Mouse (Mus musculus) embryonic fibroblast, embryonic 13.5 days (primary cell): ENCODE results near the gene Sptlc3. TPM values are rescaled to one million over a fixed set of nuclear protein-coding genes. Genes with fewer than 3 reads are reported as not detected.

Experiments
- H3K27ac ChIP-seq: 2 replicates; pipeline ENCODE4 v1.5.1; 2012; ENCODE audit warnings: low read length, control low read depth, inconsistent platforms; ENCODE audit not compliant: insufficient read depth
- H3K4me1 ChIP-seq: 2 replicates; pipeline ENCODE4 v1.6.1; 2011; ENCODE audit warnings: low read length; ENCODE audit not compliant: control insufficient read depth, insufficient read depth
- H3K4me3 ChIP-seq: 2 replicates; pipeline ENCODE4 v1.5.1; 2011; ENCODE audit warnings: mild to moderate bottlenecking, control low read depth, low read length; ENCODE audit not compliant: insufficient read depth
- CTCF ChIP-seq: IDR thresholded peaks from 2 replicates; pipeline ENCODE4 v1.5.1; 2011; ENCODE audit warnings: mild to moderate bottlenecking, control low read depth, low read length, moderate library complexity, borderline replicate concordance; ENCODE audit not compliant: insufficient read depth
- POLR2A ChIP-seq: IDR thresholded peaks from 2 replicates; pipeline ENCODE4 v1.6.1; 2011; ENCODE audit warnings: low read depth, mild to moderate bottlenecking, control low read depth, low read length, moderate library complexity
- polyA plus RNA-seq: library from polyadenylated mRNA; stranded (reverse); fragments of >200 nt; gene quantifications from 2 replicates; pipeline ENCODE4 v1.2.4, GENCODE M21; 2011; ENCODE audit warnings: low read depth; ENCODE audit not compliant: missing spikeins, insufficient read length

Gene Sptlc3
- polyA plus RNA-seq, 1 experiment: not detected

DNA sequence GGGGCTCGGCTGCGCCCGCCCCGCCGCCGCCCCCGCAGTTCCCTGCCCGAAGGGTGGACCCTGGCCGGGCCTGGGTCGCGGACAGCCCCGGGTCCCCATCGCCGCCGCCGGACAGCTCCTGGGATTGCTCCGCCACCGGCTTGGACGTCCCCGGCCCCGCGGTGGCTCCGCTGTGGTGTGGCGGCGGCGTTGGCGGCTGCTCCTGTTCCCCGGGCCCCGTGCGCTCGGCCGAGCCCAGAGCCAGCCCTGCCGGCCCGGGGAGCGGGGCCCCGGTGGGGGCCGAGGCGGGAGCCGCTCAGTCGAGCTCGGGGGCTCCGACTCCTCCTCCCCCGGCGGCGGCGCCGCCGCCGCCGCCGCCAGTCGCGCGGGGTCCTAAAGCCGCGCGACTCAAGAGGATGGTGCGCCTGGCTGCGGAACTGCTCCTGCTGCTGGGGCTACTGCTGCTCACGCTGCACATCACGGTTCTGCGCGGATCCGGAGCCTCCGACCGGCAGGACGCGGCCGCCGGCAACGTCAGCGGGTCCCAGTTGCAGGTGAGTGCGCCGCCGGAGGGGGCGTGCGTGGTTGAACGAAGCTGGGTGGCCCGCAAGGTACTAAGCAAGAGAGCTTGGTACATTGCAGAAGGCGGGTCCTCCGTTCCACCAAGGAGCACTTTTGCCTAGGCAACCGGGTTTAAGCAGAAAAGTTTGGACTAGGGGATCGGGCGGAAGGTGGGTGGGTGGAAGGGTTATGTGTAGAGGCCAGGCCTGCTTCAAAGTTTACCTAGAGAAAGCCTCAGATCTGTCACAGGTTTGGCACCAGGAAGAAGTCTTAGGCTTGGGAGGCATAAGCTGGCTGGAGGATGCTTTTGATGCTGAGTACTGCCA is 184.8 kb downstream of the Sptlc3 start:
- Histone ChIP-seq H3K4me3 (peak overlapping the region; percentile 68), H3K27ac (no peak overlapping the region), H3K4me1 (no peaks in the 10 kb centered on the region)
- no peak for TF ChIP-seq POLR2A
- TF ChIP-seq CTCF: no peak

DNA sequence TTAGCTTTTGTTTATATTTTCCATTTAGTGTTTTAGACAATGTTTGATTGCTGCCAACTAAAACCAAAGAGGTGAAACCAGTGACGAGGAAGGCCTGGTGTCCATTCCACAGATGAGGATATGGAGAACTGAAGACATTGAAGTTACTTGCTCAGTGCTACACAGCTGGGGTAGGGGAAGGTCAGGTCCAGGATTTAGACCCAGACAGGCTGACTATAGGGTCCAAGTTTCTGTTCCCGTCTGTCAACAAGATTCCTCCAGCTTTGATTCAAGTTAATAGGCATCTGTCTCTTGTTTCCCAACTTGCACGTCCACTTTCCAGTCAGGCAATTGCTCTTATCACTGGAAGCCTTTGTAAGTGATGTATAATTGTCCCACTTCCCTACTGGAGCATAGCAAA is 188.8 kb downstream of the Sptlc3 start:
- Histone ChIP-seq H3K27ac (no peak overlapping the region), H3K4me3 (no peak overlapping the region), H3K4me1 (no peaks in the 10 kb centered on the region)
- TF ChIP-seq CTCF: no peak
- no peak for TF ChIP-seq POLR2A

Other genes starting within 250 kb of the Sptlc3 start
- gene Ism1, start 184.3 kb downstream of the Sptlc3 start, polyA plus RNA-seq: 0.77 and 1.7 TPM in 2 replicates